Mouse (Mus musculus) lung, embryonic 14.5 days (tissue): ENCODE measurements around the gene Snf8. TPM values are rescaled to one million over a fixed set of nuclear protein-coding genes. Genes with fewer than 3 reads are reported as not detected.

Experiments used
- ATAC-seq: fragments of 200-750 bp; cut with Nextera tagmentation; 2 replicates; pipeline ENCODE4 v1.8.0; 2017; ENCODE audit warnings: mild to moderate bottlenecking, moderate TSS enrichment, moderate library complexity; ENCODE audit not compliant: insufficient read depth
- DNase-seq: peaks from one replicate; pipeline ENCODE4 v3.0.0-alpha.2; 2015
- H3K27ac ChIP-seq: fragments of 300-500 bp; sonication (generic); 2 replicates; pipeline ENCODE4 v1.5.1; 2014; ENCODE audit warnings: low read depth, mild to moderate bottlenecking, moderate library complexity
- H3K27me3 ChIP-seq: fragments of 300-500 bp; sonication (generic); 2 replicates; pipeline ENCODE4 v1.6.1; 2014; ENCODE audit warnings: low read length, control low read depth; ENCODE audit not compliant: insufficient read depth
- H3K36me3 ChIP-seq: fragments of 300-500 bp; sonication (generic); 2 replicates; pipeline ENCODE4 v1.6.1; 2014; ENCODE audit warnings: control low read depth; ENCODE audit not compliant: insufficient read depth
- H3K4me1 ChIP-seq: fragments of 300-500 bp; sonication (generic); 2 replicates; pipeline ENCODE4 v1.6.1; 2014; ENCODE audit warnings: antibody characterized with exemption, control low read depth; ENCODE audit not compliant: insufficient read depth
- H3K4me2 ChIP-seq: fragments of 300-500 bp; sonication (generic); 2 replicates; pipeline ENCODE4 v1.6.1; 2014; ENCODE audit warnings: mild to moderate bottlenecking
- H3K4me3 ChIP-seq: fragments of 300-500 bp; sonication (generic); 2 replicates; pipeline ENCODE4 v1.5.1; 2014; ENCODE audit warnings: low read depth, low read length
- H3K9ac ChIP-seq: fragments of 300-500 bp; sonication (generic); 2 replicates; pipeline ENCODE4 v1.6.1; 2014
- H3K9me3 ChIP-seq: fragments of 300-500 bp; sonication (generic); 2 replicates; pipeline ENCODE4 v1.6.1; 2016; ENCODE audit warnings: low read depth, low read length, control low read depth
- CTCF ChIP-seq: IDR thresholded peaks from 2 replicates; pipeline ENCODE4 v1.5.1; 2016; ENCODE audit warnings: antibody characterized with exemption, low read depth
- WGBS: fragments of 180-500 bp; shearing (Covaris S2); extraction: QIAGEN DNeasy Blood & Tissue Kit; methylation state at CpG from one replicate; pipeline ENCODE4 v1.1.7; 2014; 5-methylcytosine and 5-hydroxymethylcytosine counted together
- polyA plus RNA-seq: library from polyadenylated mRNA; unstranded; fragments of >200 nt; fragmentation: Nextera tagmentation; extraction: Ambion mirVana; gene quantifications from 2 replicates; pipeline ENCODE4 v1.2.1, GENCODE M21; 2014

Gene Snf8
- polyA plus RNA-seq, 1 experiment from 2014 or later: 37.2 TPM

- DNase-seq (no peak), ATAC-seq (no peak)
- TF ChIP-seq CTCF: no peak
- Histone ChIP-seq H3K36me3 (peaks cover 89% of the 10 kb centered on the region), H3K4me2 (no peak overlapping the region), H3K9me3 (no peaks in the 10 kb centered on the region), H3K27me3 (no peaks in the 10 kb centered on the region), H3K9ac (no peak overlapping the region), H3K4me1 (peaks cover 5% of the 10 kb centered on the region), H3K4me3 (no peak overlapping the region), H3K27ac (no peak overlapping the region)
- WGBS: 89% methylated on average over 4 of the region's 4 CpGs
Observed at GRCm38 (mm10) chr11:96058309-96058708, 23.6 kb downstream of the Snf8 start.

DNA sequence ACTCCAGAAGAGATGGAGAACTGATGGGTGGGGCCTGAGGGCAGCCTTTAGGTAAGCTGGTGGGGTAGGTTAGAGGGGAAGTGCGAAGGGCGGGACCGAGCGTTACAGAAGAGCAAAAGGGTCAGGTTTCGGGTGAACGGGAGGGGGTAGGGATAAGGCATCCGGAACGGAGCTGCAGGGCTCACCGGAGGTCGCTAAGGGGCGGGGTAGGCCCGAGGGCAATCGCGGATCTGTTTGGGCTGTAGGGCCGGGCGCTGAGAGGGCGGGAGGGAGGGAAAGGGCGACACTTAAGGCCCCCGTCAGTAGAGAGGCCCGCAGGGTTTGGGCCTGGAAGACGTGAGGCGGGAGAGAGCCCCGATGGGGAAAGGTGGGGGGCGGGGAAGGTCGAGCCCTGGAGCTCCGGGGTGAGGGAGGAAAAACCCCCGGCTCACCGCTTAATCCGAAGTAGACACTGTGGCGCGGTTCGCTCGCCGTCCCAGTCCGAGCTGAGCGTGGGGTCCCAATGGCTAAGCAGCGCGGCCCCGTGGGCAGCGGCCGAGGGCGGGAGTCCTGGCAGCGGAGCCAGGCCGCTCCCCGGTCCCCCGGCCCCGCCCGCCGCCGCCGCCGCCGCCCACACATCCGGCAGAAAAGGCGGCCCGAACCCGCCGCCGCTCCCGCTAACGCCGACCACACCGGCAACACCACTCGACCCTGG is 30.0 kb downstream of the Snf8 start:
- Histone ChIP-seq H3K36me3 (peaks cover 30% of the 10 kb centered on the region), H3K9ac (peak overlapping the region; percentile 92), H3K9me3 (no peaks in the 10 kb centered on the region), H3K4me1 (peaks cover 13% of the 10 kb centered on the region), H3K27me3 (no peaks in the 10 kb centered on the region), H3K27ac (peak overlapping the region; percentile 88), H3K4me2 (peak overlapping the region; percentile 92), H3K4me3 (peak overlapping the region; percentile 96)
- TF ChIP-seq CTCF: no peak
- ATAC-seq (peak; percentile 66), DNase-seq (peak; percentile 58)
- WGBS: under 1% methylated on average over 52 of the region's 64 CpGs

- 5% methylated on average over 50 of the region's 50 CpGs for WGBS
- peaks cover 13% of the 10 kb centered on the region for H3K4me1 ChIP-seq
- H3K27me3 ChIP-seq: no peaks in the 10 kb centered on the region
- H3K4me3 ChIP-seq: peak within 1 kb of the TSS; percentile 96
- H3K9ac ChIP-seq: peak within 1 kb of the TSS; percentile 92
- TF ChIP-seq CTCF: no peak
- peak; percentile 98 for ATAC-seq
- H3K27ac ChIP-seq: peak within 1 kb of the TSS; percentile 88
- peak; percentile 98 for DNase-seq
- peak within 1 kb of the TSS; percentile 92 for H3K4me2 ChIP-seq
- peaks cover 26% of the 10 kb centered on the region for H3K36me3 ChIP-seq
- H3K9me3 ChIP-seq: no peaks in the 10 kb centered on the region
Observed at GRCm38 (mm10) chr11:96065215-96065911, 30.7 kb downstream of the Snf8 start, which contains the start of gene Ube2z. Gene Ube2z, minus strand, starts transcription at chr11:96065388.

- H3K4me2 ChIP-seq: no peak overlapping the region
- no peaks in the 10 kb centered on the region for H3K9me3 ChIP-seq
- DNase-seq (peak; percentile 33), ATAC-seq (no peak)
- H3K4me3 ChIP-seq: no peak overlapping the region
- no peak overlapping the region for H3K27ac ChIP-seq
- WGBS: 70% methylated on average over 5 of the region's 5 CpGs
- no peaks in the 10 kb centered on the region for H3K27me3 ChIP-seq
- peaks cover 9% of the 10 kb centered on the region for H3K4me1 ChIP-seq
- peaks cover 24% of the 10 kb centered on the region for H3K36me3 ChIP-seq
- no peak overlapping the region for H3K9ac ChIP-seq
- TF ChIP-seq CTCF: no peak
Observed at GRCm38 (mm10) chr11:96068231-96068630, 33.5 kb downstream of the Snf8 start.

- TF ChIP-seq CTCF: no peak
- Histone ChIP-seq H3K4me1 (peaks cover 4% of the 10 kb centered on the region; the same call in 1 of the 2 replicates), H3K9ac (no peak overlapping the region), H3K27ac (no peak overlapping the region), H3K4me2 (no peak overlapping the region), H3K36me3 (peaks cover 31% of the 10 kb centered on the region), H3K4me3 (no peak overlapping the region), H3K9me3 (no peaks in the 10 kb centered on the region), H3K27me3 (no peaks in the 10 kb centered on the region)
- no peak for ATAC-seq
- no peak for DNase-seq
- 93% methylated on average over 7 of the region's 7 CpGs for WGBS
Observed at GRCm38 (mm10) chr11:96070353-96070752, 35.7 kb downstream of the Snf8 start.

GRCm38 (mm10) chr11:96071013-96071412 is 36.3 kb downstream of the Snf8 start:
- Histone ChIP-seq H3K27ac (no peak overlapping the region), H3K9ac (no peak overlapping the region), H3K4me1 (peaks cover 4% of the 10 kb centered on the region; the same call in 1 of the 2 replicates), H3K4me3 (no peak overlapping the region), H3K27me3 (no peaks in the 10 kb centered on the region), H3K9me3 (no peaks in the 10 kb centered on the region), H3K4me2 (no peak overlapping the region), H3K36me3 (peaks cover 31% of the 10 kb centered on the region)
- no peak for TF ChIP-seq CTCF
- DNase-seq (no peak), ATAC-seq (no peak)
- WGBS: 90% methylated on average over 1 of the region's 1 CpGs

DNA sequence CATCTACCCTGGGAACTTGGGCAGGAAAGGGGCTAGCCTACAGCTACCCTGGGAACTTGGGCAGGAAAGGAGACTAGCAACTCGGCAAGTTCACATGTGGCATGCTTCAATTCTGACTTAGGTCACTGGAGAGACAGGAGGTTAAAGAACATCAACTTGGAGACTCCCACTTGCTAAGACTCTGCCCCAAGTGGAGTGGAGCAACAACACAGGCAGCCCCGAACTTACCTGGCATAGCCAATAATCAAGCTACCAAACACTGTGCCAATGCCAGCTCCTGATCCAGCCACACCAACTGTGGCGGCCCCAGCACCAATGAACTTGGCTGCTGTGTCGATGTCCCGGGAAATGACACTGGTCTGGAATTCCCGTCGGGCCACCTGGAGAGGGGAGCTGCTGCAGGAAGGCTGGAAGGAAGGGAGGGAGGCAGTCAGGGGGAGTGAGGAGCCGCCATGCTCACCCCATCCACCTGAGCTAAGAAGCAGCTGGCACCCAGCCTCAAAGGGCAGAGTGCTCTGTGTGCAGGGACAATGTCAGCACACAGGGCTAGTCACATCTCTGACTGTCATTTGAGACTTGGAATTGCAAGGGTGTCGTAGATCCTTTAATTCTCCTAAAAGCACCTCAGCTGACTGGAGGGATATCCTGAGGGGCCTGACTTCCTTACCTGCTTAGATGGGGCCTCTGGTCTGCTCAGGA is 38.8 kb downstream of the Snf8 start:
- no peak overlapping the region for H3K9ac ChIP-seq
- DNase-seq (no peak), ATAC-seq (no peak)
- H3K9me3 ChIP-seq: no peaks in the 10 kb centered on the region
- WGBS: 62% methylated on average over 5 of the region's 9 CpGs
- peaks cover 31% of the 10 kb centered on the region for H3K36me3 ChIP-seq
- peaks cover 4% of the 10 kb centered on the region; the same call in 1 of the 2 replicates for H3K4me1 ChIP-seq
- H3K4me3 ChIP-seq: peak overlapping the region; percentile 86; the same call in 1 of the 2 replicates
- H3K4me2 ChIP-seq: peak overlapping the region; percentile 94
- H3K27me3 ChIP-seq: no peaks in the 10 kb centered on the region
- H3K27ac ChIP-seq: no peak overlapping the region
- TF ChIP-seq CTCF: no peak
